Mouse (Mus musculus) hindbrain, embryonic 13.5 days (tissue): ENCODE measurements at regions not wholly inside any gene's neighbourhood (a gene's known extent, or its start where the extent isn't known, plus 50 kb on each side); places are given as distances from the start of the nearest gene placed in this dataset.

Source experiments
- ATAC-seq: fragments of 200-750 bp; cut with Nextera tagmentation; 2 replicates; pipeline ENCODE4 v1.8.0; 2017; ENCODE audit warnings: moderate TSS enrichment; ENCODE audit not compliant: low FRiP score
- H3K27ac ChIP-seq: fragments of 300-500 bp; sonication (generic); 2 replicates; pipeline ENCODE4 v1.5.1; 2015; ENCODE audit warnings: inconsistent platforms, mild to moderate bottlenecking, moderate library complexity
- H3K27me3 ChIP-seq: fragments of 300-500 bp; sonication (generic); 2 replicates; pipeline ENCODE4 v1.6.1; 2015; ENCODE audit warnings: mild to moderate bottlenecking, inconsistent platforms
- H3K36me3 ChIP-seq: fragments of 300-500 bp; sonication (generic); 2 replicates; pipeline ENCODE4 v1.6.1; 2015; ENCODE audit warnings: mild to moderate bottlenecking, inconsistent platforms
- H3K4me1 ChIP-seq: fragments of 300-500 bp; sonication (generic); replicated peaks from 2 replicates; pipeline ENCODE4 v1.6.1; 2015; ENCODE audit warnings: inconsistent platforms
- H3K4me2 ChIP-seq: fragments of 300-500 bp; sonication (generic); 2 replicates; pipeline ENCODE4 v1.6.1; 2015; ENCODE audit warnings: inconsistent platforms, mild to moderate bottlenecking, moderate library complexity
- H3K4me3 ChIP-seq: fragments of 300-500 bp; sonication (generic); 2 replicates; pipeline ENCODE4 v1.5.1; 2015; ENCODE audit warnings: mild to moderate bottlenecking, inconsistent platforms
- H3K9ac ChIP-seq: fragments of 300-500 bp; sonication (generic); 2 replicates; pipeline ENCODE4 v1.6.1; 2015; ENCODE audit warnings: mild to moderate bottlenecking, inconsistent platforms
- H3K9me3 ChIP-seq: fragments of 300-500 bp; sonication (generic); 2 replicates; pipeline ENCODE4 v1.6.1; 2016; ENCODE audit warnings: inconsistent platforms
- WGBS: fragments of 180-500 bp; shearing (Covaris S2); methylation state at CpG from one replicate; pipeline ENCODE4 v1.1.7; 2015; 5-methylcytosine and 5-hydroxymethylcytosine counted together

DNA sequence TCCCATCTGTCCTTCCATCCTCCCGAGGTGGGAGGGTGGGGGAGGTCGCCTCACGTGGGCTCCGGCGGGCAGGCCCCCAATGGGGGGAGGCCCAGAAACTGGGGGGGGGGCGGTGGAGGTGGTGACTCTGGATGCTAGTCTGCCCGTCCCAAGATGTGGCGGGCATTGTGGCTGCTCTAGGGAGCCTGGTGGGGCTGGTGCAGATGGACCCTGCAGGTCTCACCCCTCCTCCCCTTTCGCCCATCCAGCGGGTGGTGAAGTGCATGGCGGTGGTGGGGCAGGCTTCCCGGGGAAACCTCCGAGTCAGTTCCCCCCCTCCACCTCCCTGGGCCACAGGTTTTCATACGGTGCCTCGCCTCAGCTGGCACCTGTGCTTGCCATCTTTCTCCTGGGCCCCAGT, 88.6 kb downstream of the Inhba start:
- no peaks in the 10 kb centered on the region for H3K27me3 ChIP-seq
- H3K4me1 ChIP-seq, result no peaks in the 10 kb centered on the region
- no peak for ATAC-seq
- H3K36me3 ChIP-seq, result no peaks in the 10 kb centered on the region
- H3K9ac ChIP-seq, result no peak overlapping the region
- H3K27ac ChIP-seq, result no peak overlapping the region
- 78% methylated on average over 13 of the region's 15 CpGs for WGBS
- no peak overlapping the region for H3K4me3 ChIP-seq
- H3K4me2 ChIP-seq, result no peak overlapping the region
- H3K9me3 ChIP-seq, result peaks cover 7% of the 10 kb centered on the region

DNA sequence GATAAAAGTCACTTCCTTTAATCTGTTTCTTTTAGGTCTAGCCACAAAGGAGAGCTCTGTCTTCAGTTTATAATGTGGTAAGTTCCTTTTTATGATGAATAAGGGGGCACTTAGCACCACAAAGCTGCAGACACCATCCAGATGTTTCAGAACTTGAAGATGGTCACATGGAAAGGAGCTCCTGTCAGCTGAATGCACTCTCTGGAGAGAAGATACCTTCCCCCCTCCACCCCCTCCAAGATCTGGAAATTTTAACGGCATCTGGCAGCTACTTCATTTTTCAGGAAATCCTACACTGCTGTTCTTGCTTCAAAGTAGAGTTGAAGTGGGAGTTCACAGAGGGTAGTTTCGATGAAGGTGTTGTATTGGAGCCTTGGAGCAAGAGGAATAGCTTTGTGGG, 103.2 kb downstream of the Inhba start:
- H3K27ac ChIP-seq, result no peak overlapping the region
- no peaks in the 10 kb centered on the region for H3K27me3 ChIP-seq
- H3K4me2 ChIP-seq, result no peak overlapping the region
- H3K36me3 ChIP-seq, result no peaks in the 10 kb centered on the region
- no peak overlapping the region for H3K9ac ChIP-seq
- H3K9me3 ChIP-seq, result no peaks in the 10 kb centered on the region
- no peak for ATAC-seq
- 69% methylated on average over 2 of the region's 2 CpGs for WGBS
- no peaks in the 10 kb centered on the region for H3K4me1 ChIP-seq
- H3K4me3 ChIP-seq, result no peak overlapping the region

- Histone ChIP-seq H3K9me3 (no peaks in the 10 kb centered on the region), H3K27me3 (no peaks in the 10 kb centered on the region), H3K4me3 (no peak overlapping the region), H3K27ac (no peak overlapping the region), H3K4me1 (no peaks in the 10 kb centered on the region), H3K9ac (no peak overlapping the region), H3K36me3 (no peaks in the 10 kb centered on the region), H3K4me2 (no peak overlapping the region)
- ATAC-seq, result no peak
These were observed 135.0 kb downstream of the Inhba start for GRCm38 (mm10) chr13:16146686-16147085.

GRCm38 (mm10) chr13:16154926-16155325, 143.3 kb downstream of the Inhba start:
- no peak overlapping the region for H3K27ac ChIP-seq
- 91% methylated on average over 1 of the region's 1 CpGs for WGBS
- H3K27me3 ChIP-seq, result no peaks in the 10 kb centered on the region
- H3K9ac ChIP-seq, result no peak overlapping the region
- H3K4me3 ChIP-seq, result no peak overlapping the region
- ATAC-seq, result no peak
- H3K36me3 ChIP-seq, result no peaks in the 10 kb centered on the region
- no peak overlapping the region for H3K4me2 ChIP-seq
- no peaks in the 10 kb centered on the region for H3K4me1 ChIP-seq
- no peaks in the 10 kb centered on the region for H3K9me3 ChIP-seq

DNA sequence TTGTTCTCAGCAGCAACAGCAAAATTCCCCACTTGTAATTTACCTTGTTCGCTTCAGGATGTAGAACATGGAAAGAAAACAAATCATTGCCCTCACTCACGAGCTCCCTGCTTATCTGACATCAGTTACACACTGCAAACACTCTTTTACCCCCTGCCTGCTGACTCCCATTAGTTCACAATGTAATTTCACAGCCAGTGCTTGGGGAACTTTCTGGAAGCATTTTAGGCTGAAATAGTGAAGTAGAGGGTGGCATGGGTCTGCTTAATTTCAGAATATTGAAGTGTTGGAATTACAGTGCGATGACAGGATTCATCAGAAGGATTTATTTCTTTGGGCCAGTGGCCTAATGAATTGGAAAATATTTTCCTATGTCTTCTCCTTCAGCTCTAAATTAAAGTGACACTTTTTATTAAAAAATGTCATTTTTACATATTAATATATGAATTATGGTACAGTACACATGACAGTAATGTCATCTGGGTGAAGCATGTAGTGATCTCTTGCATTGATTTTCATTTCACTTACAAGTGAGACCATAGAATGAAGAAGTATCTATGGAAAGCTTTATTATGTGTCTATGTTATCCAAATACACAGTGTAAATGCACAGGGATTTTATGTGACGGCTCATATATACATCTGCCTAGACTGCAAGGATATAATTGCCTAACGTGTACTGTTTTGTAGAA, 153.7 kb downstream of the Inhba start:
- ATAC-seq, result peak; percentile 59; the same call in 1 of the 2 replicates

DNA sequence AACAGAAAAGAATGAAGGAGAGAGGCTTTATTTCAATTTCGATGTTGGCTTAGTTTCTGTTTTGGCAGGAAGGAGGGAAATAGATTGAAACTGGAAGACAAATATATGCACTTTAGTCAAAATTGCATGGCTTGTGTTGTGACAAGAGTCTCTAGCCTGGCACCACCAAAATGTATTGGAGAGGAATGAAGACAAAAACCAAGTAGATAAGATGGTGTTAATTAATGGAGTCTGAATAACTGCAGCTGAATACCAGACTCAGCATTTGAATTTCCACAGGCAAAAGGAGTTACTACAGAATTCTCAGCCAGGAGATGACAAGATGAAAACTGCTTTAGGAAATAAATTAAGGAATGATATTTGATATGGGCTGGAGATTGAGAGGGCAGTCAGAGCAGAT, 185.0 kb downstream of the Inhba start:
- Histone ChIP-seq H3K27ac (no peak overlapping the region), H3K9ac (no peak overlapping the region), H3K36me3 (no peaks in the 10 kb centered on the region), H3K9me3 (no peaks in the 10 kb centered on the region), H3K4me2 (no peak overlapping the region), H3K4me1 (no peaks in the 10 kb centered on the region), H3K27me3 (no peaks in the 10 kb centered on the region), H3K4me3 (no peak overlapping the region)
- no peak for ATAC-seq
- WGBS, result 93% methylated on average over 1 of the region's 1 CpGs

More for the DNA sequence above, 153.7 kb downstream of the Inhba start:
- Histone ChIP-seq H3K27ac (0 out of 2 replicates have a peak overlapping the region, but pooled peaks have one; percentile 35), H3K4me1 (peaks cover 6% of the 10 kb centered on the region; the same call in 1 of the 2 replicates), H3K36me3 (no peaks in the 10 kb centered on the region), H3K4me3 (no peak overlapping the region), H3K27me3 (no peaks in the 10 kb centered on the region), H3K9me3 (no peaks in the 10 kb centered on the region), H3K4me2 (no peak overlapping the region), H3K9ac (no peak overlapping the region)
- WGBS, result 75% methylated on average over 5 of the region's 5 CpGs

- ATAC-seq, result no peak
- H3K36me3 ChIP-seq, result no peaks in the 10 kb centered on the region
- H3K27ac ChIP-seq, result no peak overlapping the region
- 89% methylated on average over 1 of the region's 1 CpGs for WGBS
- H3K4me3 ChIP-seq, result no peak overlapping the region
- H3K9ac ChIP-seq, result no peak overlapping the region
- no peaks in the 10 kb centered on the region for H3K27me3 ChIP-seq
- no peaks in the 10 kb centered on the region for H3K9me3 ChIP-seq
- no peaks in the 10 kb centered on the region for H3K4me1 ChIP-seq
- no peak overlapping the region for H3K4me2 ChIP-seq
These were observed 188.4 kb downstream of the Inhba start for GRCm38 (mm10) chr13:16200046-16200445.

DNA sequence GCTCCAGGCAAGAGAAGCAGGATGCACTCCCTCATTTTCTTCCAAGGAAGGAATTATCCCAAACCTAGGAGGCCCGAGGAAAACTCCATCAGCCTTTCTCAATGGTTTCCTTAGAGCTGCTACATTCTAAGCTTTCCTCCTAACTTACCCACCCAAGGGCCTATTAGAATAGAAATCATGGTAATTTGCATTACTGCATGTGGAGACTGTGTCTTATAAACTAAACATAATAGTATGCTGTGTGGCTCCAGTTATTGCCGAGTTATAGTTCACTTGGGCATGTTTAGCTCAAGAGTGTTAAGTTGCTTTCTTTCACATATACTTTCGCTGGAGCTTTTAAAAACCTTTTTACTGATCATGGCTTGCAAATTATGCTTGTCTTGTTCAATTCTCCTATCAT, 191.5 kb downstream of the Inhba start:
- H3K27me3 ChIP-seq, result no peaks in the 10 kb centered on the region
- 89% methylated on average over 3 of the region's 3 CpGs for WGBS
- H3K9me3 ChIP-seq, result no peaks in the 10 kb centered on the region
- no peaks in the 10 kb centered on the region for H3K4me1 ChIP-seq
- no peak for ATAC-seq
- H3K27ac ChIP-seq, result no peak overlapping the region
- H3K4me3 ChIP-seq, result no peak overlapping the region
- H3K36me3 ChIP-seq, result no peaks in the 10 kb centered on the region
- no peak overlapping the region for H3K4me2 ChIP-seq
- no peak overlapping the region for H3K9ac ChIP-seq

DNA sequence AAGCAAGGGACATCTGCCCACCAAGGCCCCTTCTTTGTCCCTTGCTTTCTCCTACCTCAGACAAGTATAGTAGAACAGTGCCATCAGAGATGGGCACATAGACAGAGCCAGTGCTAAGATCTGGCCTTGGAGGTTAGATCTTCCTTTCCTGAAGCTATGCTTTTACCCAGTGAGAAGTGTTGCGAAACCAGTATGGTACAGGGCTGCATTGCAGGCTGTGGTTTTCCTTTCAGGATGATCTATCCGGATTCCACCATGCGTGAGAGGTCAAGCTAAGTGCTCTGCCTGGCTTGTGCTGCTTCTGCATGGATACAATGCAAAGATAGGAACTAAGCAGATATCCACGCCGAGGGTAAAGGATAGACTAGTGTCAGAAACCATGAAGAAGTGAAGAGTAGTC, 192.4 kb downstream of the Inhba start:
- no peaks in the 10 kb centered on the region for H3K4me1 ChIP-seq
- no peaks in the 10 kb centered on the region for H3K27me3 ChIP-seq
- no peak overlapping the region for H3K27ac ChIP-seq
- H3K9ac ChIP-seq, result no peak overlapping the region
- no peaks in the 10 kb centered on the region for H3K9me3 ChIP-seq
- no peak overlapping the region for H3K4me3 ChIP-seq
- ATAC-seq, result no peak
- no peaks in the 10 kb centered on the region for H3K36me3 ChIP-seq
- WGBS, result 94% methylated on average over 5 of the region's 5 CpGs
- no peak overlapping the region for H3K4me2 ChIP-seq

- Histone ChIP-seq H3K4me3 (no peak overlapping the region), H3K27me3 (no peaks in the 10 kb centered on the region), H3K27ac (no peak overlapping the region), H3K9me3 (no peaks in the 10 kb centered on the region), H3K4me1 (no peaks in the 10 kb centered on the region), H3K9ac (no peak overlapping the region), H3K36me3 (no peaks in the 10 kb centered on the region), H3K4me2 (no peak overlapping the region)
- ATAC-seq, result no peak
- WGBS, result 76% methylated on average over 2 of the region's 2 CpGs
These were observed 199.8 kb downstream of the Inhba start for GRCm38 (mm10) chr13:16211482-16211881.

- no peak overlapping the region for H3K9ac ChIP-seq
- no peaks in the 10 kb centered on the region for H3K36me3 ChIP-seq
- no peak overlapping the region for H3K27ac ChIP-seq
- no peaks in the 10 kb centered on the region for H3K27me3 ChIP-seq
- H3K4me1 ChIP-seq, result no peaks in the 10 kb centered on the region
- no peak for ATAC-seq
- no peaks in the 10 kb centered on the region for H3K9me3 ChIP-seq
- no peak overlapping the region for H3K4me2 ChIP-seq
- H3K4me3 ChIP-seq, result no peak overlapping the region
These were observed 208.2 kb downstream of the Inhba start for GRCm38 (mm10) chr13:16219877-16220276.

GRCm38 (mm10) chr13:16222942-16223600, 211.4 kb downstream of the Inhba start:
- H3K4me3 ChIP-seq, result no peak overlapping the region
- 77% methylated on average over 5 of the region's 5 CpGs for WGBS
- H3K27me3 ChIP-seq, result no peaks in the 10 kb centered on the region

DNA sequence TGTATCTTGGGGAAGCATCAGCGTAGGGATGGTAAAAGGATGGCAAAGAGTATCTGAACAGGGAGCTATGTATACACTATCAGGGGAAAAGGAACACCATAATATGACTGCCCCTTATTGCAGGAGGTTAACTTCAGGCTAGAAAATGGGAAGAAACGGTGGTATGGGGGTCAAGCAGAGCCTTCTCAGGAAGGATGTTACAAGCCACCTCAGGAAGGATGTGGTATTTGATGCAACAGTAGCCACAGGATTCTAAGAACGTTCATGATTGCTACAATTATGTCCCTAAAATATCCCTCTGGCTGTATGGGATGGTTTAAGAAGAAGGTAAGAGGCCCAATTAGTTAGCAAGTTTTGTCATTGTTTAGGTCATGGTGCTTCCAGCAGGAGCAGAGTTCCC, 249.5 kb downstream of the Inhba start:
- no peak overlapping the region for H3K9ac ChIP-seq

More at GRCm38 (mm10) chr13:16222942-16223600, 211.4 kb downstream of the Inhba start:
- Histone ChIP-seq H3K27ac (no peak overlapping the region), H3K4me1 (no peaks in the 10 kb centered on the region), H3K9me3 (no peaks in the 10 kb centered on the region), H3K4me2 (no peak overlapping the region), H3K36me3 (no peaks in the 10 kb centered on the region), H3K9ac (no peak overlapping the region)
- no peak for ATAC-seq

More for the DNA sequence above, 249.5 kb downstream of the Inhba start:
- no peak overlapping the region for H3K4me3 ChIP-seq
- H3K4me1 ChIP-seq, result no peaks in the 10 kb centered on the region
- 90% methylated on average over 3 of the region's 3 CpGs for WGBS
- no peaks in the 10 kb centered on the region for H3K9me3 ChIP-seq
- H3K4me2 ChIP-seq, result no peak overlapping the region
- H3K27ac ChIP-seq, result no peak overlapping the region
- H3K27me3 ChIP-seq, result no peaks in the 10 kb centered on the region
- no peak for ATAC-seq
- no peaks in the 10 kb centered on the region for H3K36me3 ChIP-seq
